Mouse (Mus musculus) heart, adult 2 months (tissue): ENCODE results near the gene Zfp467. TPM values are rescaled to one million over a fixed set of nuclear protein-coding genes. Genes with fewer than 3 reads are reported as not detected.

ENCODE experiments used
- DNase-seq, 2 experiments: peaks; one replicate each; pipeline ENCODE4 v3.0.0; 2021
- H3K27ac ChIP-seq: fragments of 200-600 bp; 2 replicates; pipeline ENCODE4 v1.8.1; 2022
- H3K27me3 ChIP-seq: fragments of 200-500 bp; 2 replicates; pipeline ENCODE4 v1.6.1; 2012; ENCODE audit warnings: mild to moderate bottlenecking, low read length, inconsistent platforms, mixed read lengths; ENCODE audit not compliant: control insufficient read depth, insufficient read depth
- H3K36me3 ChIP-seq: fragments of 200-500 bp; 2 replicates; pipeline ENCODE4 v1.6.1; 2012; ENCODE audit warnings: low read length, inconsistent platforms; ENCODE audit not compliant: control insufficient read depth, insufficient read depth
- H3K4me1 ChIP-seq: fragments of 200-500 bp; 2 replicates; pipeline ENCODE4 v1.6.1; 2011; ENCODE audit warnings: low read length; ENCODE audit not compliant: control insufficient read depth, insufficient read depth
- H3K4me3 ChIP-seq: fragments of 200-600 bp; 2 replicates; pipeline ENCODE4 v1.8.1; 2022
- H3K79me2 ChIP-seq: fragments of 200-500 bp; replicated peaks from 2 replicates; pipeline ENCODE4 v1.6.1; 2012; ENCODE audit warnings: mild to moderate bottlenecking, inconsistent platforms, low read length, moderate library complexity, mixed read lengths; ENCODE audit not compliant: control insufficient read depth, insufficient read depth
- H3K9ac ChIP-seq: fragments of 200-500 bp; 2 replicates; pipeline ENCODE4 v1.6.1; 2012; ENCODE audit warnings: low read depth, mild to moderate bottlenecking, control low read depth, inconsistent platforms, low read length, mixed read lengths
- CTCF ChIP-seq: fragments of 200-600 bp; IDR thresholded peaks from 2 replicates; pipeline ENCODE4 v1.8.1; 2022; ENCODE audit warnings: antibody characterized with exemption, mild to moderate bottlenecking, moderate library complexity
- EP300 ChIP-seq: fragments of 200-500 bp; IDR thresholded peaks from 2 replicates; pipeline ENCODE4 v1.6.1; 2011; ENCODE audit warnings: low read depth, low read length, control low read depth; ENCODE audit not compliant: insufficient read depth
- POLR2A ChIP-seq: fragments of 200-500 bp; IDR thresholded peaks from 2 replicates; pipeline ENCODE4 v1.6.1; 2011; ENCODE audit warnings: mild to moderate bottlenecking, low read depth, low read length, control low read depth; ENCODE audit not compliant: insufficient read depth
- WGBS: fragments of 180-500 bp; shearing (Covaris S2); methylation state at CpG from one replicate; pipeline ENCODE4 v1.1.7; 2018; 5-methylcytosine and 5-hydroxymethylcytosine counted together
- intact Hi-C: fragments of 180-260 bp; cut with DNase I; formaldehyde crosslinking; loops from one replicate; pipeline ENCODE4 v1.15.1; 2025
- polyA plus RNA-seq: library from polyadenylated mRNA; depleted of rRNA; stranded (reverse); fragments of >200 nt; gene quantifications from 2 replicates; pipeline ENCODE4 v1.2.3, GENCODE M21; 2012
- total RNA-seq, 2 experiments: library from RNA; stranded (reverse); gene quantifications; 2 replicates each; pipeline ENCODE4 v1.2.3; 2021

Gene Zfp467
- total and polyA plus RNA-seq, 3 experiments, result 9.7 to 13.0 (median 11.8) TPM

DNA sequence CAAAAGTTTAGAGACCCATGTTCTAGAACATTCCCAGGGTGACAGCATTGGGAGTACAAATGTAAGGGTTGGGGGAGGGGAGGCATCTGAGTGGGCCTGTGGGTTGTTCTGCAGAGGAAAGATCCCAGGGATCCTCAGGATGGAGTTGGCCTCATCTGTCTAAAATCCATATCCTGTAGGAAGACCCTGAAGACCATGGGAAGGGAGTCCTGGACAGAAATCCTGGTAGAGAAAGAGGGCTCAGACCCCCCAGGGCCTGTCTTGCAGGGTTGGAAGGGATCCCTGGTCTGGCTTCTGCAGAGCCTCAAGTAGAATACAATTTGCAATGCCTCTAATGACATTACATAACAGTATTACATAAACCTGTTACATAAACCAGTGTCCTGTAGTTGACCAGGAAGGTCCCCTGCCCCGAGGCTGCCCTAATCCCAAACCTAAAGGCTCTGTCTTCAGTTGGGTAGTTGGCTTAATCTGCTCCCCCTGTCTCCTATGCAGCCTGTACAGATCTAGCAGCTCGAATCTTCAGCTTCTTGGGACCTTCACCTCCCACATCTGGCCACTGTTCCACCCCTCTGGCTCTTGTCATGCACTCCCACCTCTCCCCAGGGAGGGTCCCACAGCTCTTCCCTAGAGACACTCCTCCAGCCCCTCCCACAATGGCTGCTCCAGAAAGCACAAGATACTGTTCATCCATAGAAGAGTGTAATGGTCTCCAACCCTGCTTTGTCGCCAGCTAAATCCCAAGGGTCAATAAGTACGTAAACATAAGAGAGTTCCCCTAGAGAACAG is 16.7 kb downstream of the Zfp467 start:
- H3K27me3 ChIP-seq, result no peaks in the 10 kb centered on the region
- H3K27ac ChIP-seq, result no peak overlapping the region
- H3K4me3 ChIP-seq, result no peak overlapping the region
- no peak for DNase-seq
- H3K79me2 ChIP-seq, result no peaks in the 10 kb centered on the region
- intact Hi-C loops, result no loop called here
- no peaks in the 10 kb centered on the region for H3K36me3 ChIP-seq
- TF ChIP-seq CTCF, result no peak
- TF ChIP-seq POLR2A, result no peak
- TF ChIP-seq EP300, result no peak
- peaks cover 3% of the 10 kb centered on the region for H3K4me1 ChIP-seq
- H3K9ac ChIP-seq, result no peak overlapping the region
- 61% methylated on average over 4 of the region's 4 CpGs for WGBS

DNA sequence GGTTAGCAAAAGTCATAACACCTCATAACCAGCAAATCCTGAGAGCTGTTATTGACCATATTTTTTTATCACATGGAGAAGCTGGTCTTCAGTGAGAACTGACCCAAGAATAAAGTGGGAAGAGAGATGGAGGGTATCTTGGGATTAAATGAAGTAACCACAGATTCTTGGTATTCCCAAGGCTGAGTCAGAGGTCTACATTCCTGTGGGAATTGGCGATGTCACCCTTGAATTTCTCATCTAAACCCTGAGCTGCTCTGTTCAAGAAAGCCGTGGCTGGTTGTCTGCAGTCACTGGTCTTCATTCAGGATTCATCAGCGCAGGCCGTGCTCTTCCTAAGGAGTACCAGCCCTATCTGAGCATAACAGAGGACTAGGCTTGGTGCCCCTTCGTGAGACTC is 18.7 kb downstream of the Zfp467 start:
- Histone ChIP-seq H3K27ac (no peak overlapping the region), H3K9ac (no peak overlapping the region), H3K4me1 (no peaks in the 10 kb centered on the region; the same call in 1 of the 2 replicates), H3K79me2 (no peaks in the 10 kb centered on the region), H3K27me3 (no peaks in the 10 kb centered on the region), H3K4me3 (no peak overlapping the region), H3K36me3 (no peaks in the 10 kb centered on the region)
- TF ChIP-seq CTCF (no peak), EP300 (no peak), POLR2A (no peak)
- 77% methylated on average over 5 of the region's 5 CpGs for WGBS
- DNase-seq, result no peak
- intact Hi-C loops, result no loop called here

DNA sequence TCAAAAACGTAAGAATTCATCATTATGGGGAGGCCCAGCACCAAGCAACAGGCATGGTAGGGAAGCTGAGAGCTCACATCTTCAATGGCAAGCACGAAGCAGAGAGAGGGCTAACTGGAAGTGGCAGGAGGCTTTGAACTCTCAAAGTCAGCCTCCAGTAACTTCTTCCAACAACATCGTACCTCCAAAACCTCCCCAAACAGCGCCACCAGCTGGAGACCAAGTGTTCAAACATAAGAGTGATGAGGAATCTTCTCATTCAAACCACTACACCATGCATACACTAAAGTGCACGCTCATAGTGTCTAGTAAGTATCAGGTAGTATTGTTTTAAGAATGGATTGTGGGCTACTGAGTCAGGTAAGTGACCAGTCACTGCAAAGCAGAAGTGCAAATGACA is 21.6 kb downstream of the Zfp467 start:
- H3K4me3 ChIP-seq, result no peak overlapping the region
- no peak overlapping the region for H3K27ac ChIP-seq
- peaks cover 4% of the 10 kb centered on the region; the same call in 1 of the 2 replicates for H3K4me1 ChIP-seq
- TF ChIP-seq EP300 (no peak), POLR2A (no peak), CTCF (no peak)
- no peak for DNase-seq
- H3K27me3 ChIP-seq, result no peaks in the 10 kb centered on the region
- H3K36me3 ChIP-seq, result no peaks in the 10 kb centered on the region
- intact Hi-C loops, result no loop called here
- no peak overlapping the region for H3K9ac ChIP-seq
- 71% methylated on average over 5 of the region's 5 CpGs for WGBS
- H3K79me2 ChIP-seq, result no peaks in the 10 kb centered on the region

DNA sequence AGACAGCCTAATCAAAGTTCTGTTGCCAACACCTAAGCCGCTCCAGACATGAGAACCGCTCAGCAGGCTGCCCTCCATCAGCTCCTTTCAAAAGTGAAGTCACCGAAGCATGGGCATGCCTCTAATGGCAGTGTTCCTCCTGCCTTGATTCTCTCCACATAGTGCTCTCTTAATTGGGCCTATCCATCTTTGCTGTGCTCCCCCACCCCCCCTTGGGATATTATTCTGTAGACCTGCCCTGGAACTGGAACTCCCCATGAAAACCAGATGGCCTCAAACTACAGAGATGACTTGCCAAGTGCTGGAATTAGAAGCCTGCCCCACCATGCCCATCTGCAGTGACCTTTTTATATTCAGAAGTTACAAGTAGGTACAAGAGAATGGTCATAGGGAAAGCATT is 22.3 kb downstream of the Zfp467 start:
- Histone ChIP-seq H3K4me1 (peaks cover 4% of the 10 kb centered on the region; the same call in 1 of the 2 replicates), H3K9ac (no peak overlapping the region), H3K79me2 (no peaks in the 10 kb centered on the region), H3K36me3 (no peaks in the 10 kb centered on the region), H3K27me3 (no peaks in the 10 kb centered on the region), H3K4me3 (no peak overlapping the region), H3K27ac (no peak overlapping the region)
- no peak for TF ChIP-seq POLR2A
- no peak for TF ChIP-seq EP300
- no peak for DNase-seq
- WGBS, result 86% methylated on average over 3 of the region's 3 CpGs
- intact Hi-C loops, result no loop called here

DNA sequence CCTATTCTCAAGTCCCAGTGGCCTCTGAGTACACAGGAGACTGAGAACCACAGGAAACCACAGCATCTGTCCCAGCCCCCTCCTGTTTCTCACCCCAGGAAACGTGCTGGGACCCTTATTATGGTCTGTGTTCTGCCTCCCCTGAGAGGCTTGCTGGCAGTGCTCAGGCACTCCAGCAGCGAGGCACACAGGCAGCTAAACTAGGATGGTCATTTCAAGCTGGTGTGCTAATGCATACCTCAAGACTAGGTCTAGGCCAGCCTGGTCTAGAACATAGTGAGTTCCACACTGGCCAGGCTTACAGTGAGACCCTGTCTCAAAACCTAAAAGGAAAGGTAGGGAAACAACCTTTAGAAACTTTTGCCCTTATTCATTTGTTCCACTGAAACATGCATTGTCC is 25.0 kb downstream of the Zfp467 start:
- DNase-seq, result no peak
- no peaks in the 10 kb centered on the region for H3K27me3 ChIP-seq
- H3K79me2 ChIP-seq, result no peaks in the 10 kb centered on the region
- no peak overlapping the region for H3K27ac ChIP-seq
- intact Hi-C loops, result no loop called here
- H3K4me3 ChIP-seq, result no peak overlapping the region
- H3K36me3 ChIP-seq, result no peaks in the 10 kb centered on the region
- H3K4me1 ChIP-seq, result peaks cover 4% of the 10 kb centered on the region; the same call in 1 of the 2 replicates
- WGBS, result 6% methylated on average over 2 of the region's 2 CpGs
- TF ChIP-seq POLR2A (no peak), CTCF (no peak), EP300 (no peak)
- H3K9ac ChIP-seq, result no peak overlapping the region

DNA sequence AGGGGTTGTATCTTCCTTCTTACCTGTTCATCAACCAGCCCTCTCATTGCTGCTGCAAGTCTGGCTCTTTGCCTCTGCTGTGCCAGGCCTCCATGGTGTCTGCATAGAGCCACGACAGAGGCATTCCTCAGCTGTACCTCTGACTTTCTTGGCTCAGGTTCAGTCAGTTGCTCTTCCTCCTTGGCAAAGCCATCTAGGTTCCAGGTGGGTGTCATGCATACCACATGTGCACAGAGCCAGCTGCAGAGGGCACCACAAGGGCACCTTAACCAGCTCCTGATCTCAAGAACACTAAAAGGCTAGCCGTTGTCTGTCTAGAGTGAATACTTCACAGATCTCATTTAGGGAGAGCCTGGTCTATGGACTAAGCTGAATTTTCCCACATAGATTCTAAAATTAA is 29.1 kb downstream of the Zfp467 start:
- no peak for DNase-seq
- no peaks in the 10 kb centered on the region for H3K27me3 ChIP-seq
- intact Hi-C loops, result no loop called here
- no peak overlapping the region for H3K4me3 ChIP-seq
- 57% methylated on average over 2 of the region's 2 CpGs for WGBS
- no peaks in the 10 kb centered on the region for H3K79me2 ChIP-seq
- H3K4me1 ChIP-seq, result peaks cover 7% of the 10 kb centered on the region; the same call in 1 of the 2 replicates
- TF ChIP-seq POLR2A (no peak), CTCF (no peak), EP300 (no peak)
- H3K36me3 ChIP-seq, result no peaks in the 10 kb centered on the region; the same call in 1 of the 2 replicates
- H3K9ac ChIP-seq, result no peak overlapping the region
- no peak overlapping the region for H3K27ac ChIP-seq
